Mouse (Mus musculus) C3H10T1/2 (cell line): ENCODE results near the gene Slc25a45. TPM values are rescaled to one million over a fixed set of nuclear protein-coding genes. Genes with fewer than 3 reads are reported as not detected.

Experiments used
- polyA plus RNA-seq, 2 experiments: library from polyadenylated mRNA; unstranded; fragments of >200 nt; fragmentation: generic; extraction: Trizol; gene quantifications; one replicate each; pipeline ENCODE4 v1.2.1; 2012; ENCODE audit warnings: missing spikeins in 2 of 2

The Slc25a45 gene
- 10 to 100 TPM in 1 of 2 experiments, 1 to 10 TPM in 1; 4.8 to 25.6 TPM for polyA plus RNA-seq

DNA sequence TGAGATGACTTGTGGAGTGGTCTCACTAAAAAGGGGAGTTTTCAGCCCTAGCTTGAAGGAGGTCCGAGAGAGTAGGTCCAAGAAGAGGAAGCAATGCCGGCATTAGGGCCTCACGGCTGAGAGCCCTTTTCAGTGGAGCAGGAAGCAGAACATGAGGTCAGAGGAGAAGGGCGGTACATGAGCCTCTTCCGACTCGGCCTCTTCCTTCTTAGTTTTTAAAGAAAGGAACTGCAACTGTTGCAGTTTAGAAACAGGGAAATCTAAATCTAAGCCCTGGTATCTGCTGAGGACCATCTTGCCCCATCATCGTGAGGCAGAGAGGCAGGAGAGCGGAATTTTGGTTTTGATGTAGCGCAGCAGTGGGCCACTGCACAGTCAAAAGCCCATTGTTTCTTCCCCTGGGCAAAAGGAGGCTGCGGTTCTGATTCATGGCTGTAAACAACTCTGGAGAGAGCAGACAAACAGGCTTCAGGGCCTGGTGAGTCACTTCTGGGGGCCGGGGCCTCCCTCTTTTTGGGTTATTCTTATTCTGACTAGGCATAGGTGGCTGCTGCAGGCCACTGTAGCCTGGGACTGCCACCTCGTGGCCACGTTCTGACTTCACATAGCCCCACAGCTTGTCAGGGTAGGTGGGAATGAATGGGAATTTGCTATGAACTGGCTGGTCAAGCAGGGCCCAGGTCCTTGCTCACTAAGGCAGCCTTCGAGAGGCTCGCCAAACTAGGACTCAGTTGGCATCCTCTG lies at the start of gene Slc25a45:
Gene Slc25a45 (plus strand): TSS at position 191 of the 744 bp plus-strand sequence.

DNA sequence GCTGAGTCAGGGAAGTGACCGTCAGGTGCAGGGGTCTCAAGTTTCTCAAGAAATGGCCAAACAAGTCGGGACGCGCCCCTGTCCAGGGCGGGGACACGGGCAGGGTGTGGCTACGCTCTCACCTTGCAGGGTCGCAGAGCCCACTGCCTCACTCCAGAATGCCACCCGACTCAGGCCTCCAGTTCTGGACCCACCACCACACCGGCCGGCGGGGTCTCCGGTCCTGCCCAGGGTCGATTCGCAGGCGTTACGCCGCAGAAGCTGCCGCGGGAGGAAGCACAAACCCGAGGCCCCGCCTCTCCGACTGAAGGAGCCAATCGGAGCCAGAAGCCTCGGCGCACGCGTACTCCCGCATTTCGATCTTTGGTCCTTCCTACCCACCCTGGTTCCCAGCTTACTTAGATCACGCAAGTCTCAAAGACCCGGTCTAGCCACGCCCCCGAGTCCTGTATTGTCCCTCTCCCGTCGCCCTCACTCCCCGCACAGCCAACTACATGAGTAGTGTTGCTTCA lies 2.6 kb upstream of the Slc25a45 start, which contains the start of gene Frmd8:
Gene Frmd8 (minus strand): TSS at position 306 of the 512 bp plus-strand sequence.

DNA sequence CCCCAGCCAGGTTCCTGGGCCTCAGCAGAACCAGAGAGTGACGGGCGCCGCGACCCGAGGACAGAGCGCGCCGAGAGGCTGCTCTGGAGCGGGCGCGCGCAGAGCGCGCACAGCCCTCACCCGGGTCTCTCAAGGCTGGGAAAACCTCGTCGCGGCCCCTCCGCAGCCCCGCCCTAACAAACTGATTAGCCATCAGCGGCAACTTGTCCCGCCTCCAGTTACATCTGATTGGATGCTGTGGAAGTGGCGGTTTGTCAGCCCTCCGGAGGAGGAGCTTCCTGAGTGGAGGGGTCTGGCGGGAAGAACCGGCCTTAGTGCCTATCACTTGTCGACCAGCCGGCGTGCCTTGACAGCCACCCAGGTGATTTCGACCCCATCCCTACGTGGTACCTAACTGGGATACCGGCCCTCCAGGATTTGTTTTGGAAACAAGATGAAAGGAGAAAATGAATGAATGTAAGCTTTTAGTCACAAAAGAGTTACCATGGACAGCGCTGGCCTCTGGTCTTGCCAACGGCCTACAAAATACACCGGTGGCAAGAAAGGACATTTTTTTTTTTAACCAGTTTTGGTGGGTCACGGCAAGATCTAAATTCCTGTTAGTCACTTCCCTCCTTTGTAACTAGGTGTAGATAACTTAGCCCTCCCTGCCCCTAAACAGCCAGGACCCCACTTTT lies 16.5 kb downstream of the Slc25a45 start, which contains the start of gene Tigd3:
Gene Tigd3 (minus strand): TSS at position 148 of the 677 bp plus-strand sequence.

DNA sequence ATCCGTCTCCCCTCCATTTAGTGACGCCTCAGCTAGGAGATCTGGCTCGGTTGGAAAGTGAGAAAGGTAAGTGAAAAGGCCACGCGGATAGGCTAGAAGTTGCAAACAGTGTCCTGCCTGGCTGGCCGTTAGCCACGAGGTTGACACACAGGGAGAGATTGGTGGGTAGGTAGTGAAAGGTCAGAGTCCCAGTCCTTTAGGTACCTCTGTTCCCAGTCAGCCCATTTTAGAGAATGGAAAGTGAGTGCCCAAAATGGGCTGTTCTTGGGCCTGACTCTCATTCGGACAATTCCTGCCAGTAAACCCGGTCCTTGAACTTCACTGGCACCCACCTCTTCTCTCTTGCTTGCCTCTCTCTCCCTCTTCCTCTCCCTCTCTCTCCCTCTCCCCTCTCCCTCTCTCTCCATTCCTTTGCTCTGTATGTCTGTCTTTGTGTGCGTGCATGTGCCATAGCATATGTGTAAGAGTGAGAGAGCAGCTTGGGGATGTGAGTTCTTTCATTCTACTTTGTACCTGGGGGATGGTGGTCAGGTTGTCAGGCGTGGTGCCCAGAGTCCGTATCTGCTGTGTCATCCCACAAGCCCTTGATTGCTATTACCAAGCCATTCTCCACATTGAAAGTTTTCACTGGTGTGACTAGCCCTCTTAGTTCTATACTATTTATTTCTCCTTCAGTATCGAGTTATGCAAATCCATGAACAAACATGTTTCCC lies 35.6 kb downstream of the Slc25a45 start, which contains the start of gene Dpf2:
Gene Dpf2 (minus strand): TSS at position 4 of the 713 bp plus-strand sequence.

DNA sequence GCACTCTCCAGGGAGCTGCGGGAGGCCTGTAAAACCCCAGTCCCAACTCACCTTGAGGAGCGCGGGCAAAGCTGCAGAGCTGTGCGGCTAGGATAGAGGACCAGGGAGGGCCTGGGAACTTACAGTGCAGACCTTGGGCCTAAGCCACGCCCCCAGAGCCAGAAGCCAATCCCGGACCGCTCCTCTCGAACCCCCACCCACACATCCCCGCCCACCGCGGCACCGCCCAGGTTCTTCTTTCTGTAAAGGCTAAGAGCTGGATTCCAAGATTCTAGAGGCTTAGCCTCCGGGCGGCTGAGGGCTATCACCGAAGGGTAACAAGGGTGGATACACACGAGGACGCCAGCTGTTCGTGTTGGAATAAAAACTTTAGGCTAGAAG lies 47.1 kb downstream of the Slc25a45 start, which contains the start of gene Cdc42ep2:
Gene Cdc42ep2 (minus strand): TSS at position 104 of the 381 bp plus-strand sequence.

Other genes with a start within 250 kb of the Slc25a45 start
- 10 to 100 TPM; 47.2 to 73.0 TPM for gene Rela, start 240.3 kb upstream of the Slc25a45 start, polyA plus RNA-seq
- 10 to 100 TPM; 21.0 to 36.8 TPM for gene Sipa1, start 214.1 kb upstream of the Slc25a45 start, polyA plus RNA-seq
- gene Map3k11, start 189.1 kb upstream of the Slc25a45 start, polyA plus RNA-seq: 10 to 100 TPM; 11.6 to 19.5 TPM
- 10 to 100 TPM; 16.2 to 56.0 TPM for gene Pcnx3, start 188.9 kb upstream of the Slc25a45 start, polyA plus RNA-seq
- gene Kcnk7, start 173.4 kb upstream of the Slc25a45 start, polyA plus RNA-seq: under 1 TPM; 0.02 to 0.18 TPM
- 10 to 100 TPM; 24.1 to 35.5 TPM for gene Ehbp1l1, start 151.5 kb upstream of the Slc25a45 start, polyA plus RNA-seq
- 100 to 1,000 TPM; 158 to 183 TPM for gene Fam89b, start 148.2 kb upstream of the Slc25a45 start, polyA plus RNA-seq
- gene Ltbp3, start 136.9 kb upstream of the Slc25a45 start, polyA plus RNA-seq: 100 to 1,000 TPM; 107 to 343 TPM
- 10 to 100 TPM; 46.7 to 81.2 TPM for gene Scyl1, start 106.4 kb upstream of the Slc25a45 start, polyA plus RNA-seq
- 10 to 100 TPM; 22.0 to 31.9 TPM for gene Frmd8, start 2.5 kb upstream of the Slc25a45 start, polyA plus RNA-seq
- gene Tigd3, start 16.3 kb downstream of the Slc25a45 start, polyA plus RNA-seq: 1 to 10 TPM in 1 of 2 experiments, under 1 TPM in 1; 0.46 to 1.5 TPM
- 10 to 100 TPM; 36.2 to 93.5 TPM for gene Dpf2, start 35.2 kb downstream of the Slc25a45 start, polyA plus RNA-seq
- 10 to 100 TPM; 28.5 to 39.7 TPM for gene Cdc42ep2, start 47.0 kb downstream of the Slc25a45 start, polyA plus RNA-seq
- gene Pola2, start 86.4 kb downstream of the Slc25a45 start, polyA plus RNA-seq: 10 to 100 TPM; 33.2 to 41.9 TPM
- gene Slc22a20, start 108.3 kb downstream of the Slc25a45 start, polyA plus RNA-seq: under 1 TPM in 1 of 2 experiments, not detected in 1; 0.05 TPM
- gene Capn1, start 138.1 kb downstream of the Slc25a45 start, polyA plus RNA-seq: 100 to 1,000 TPM in 1 of 2 experiments, 10 to 100 TPM in 1; 54.3 to 106 TPM
- 10 to 100 TPM in 1 of 2 experiments, 1 to 10 TPM in 1; 8.1 to 37.0 TPM for gene Syvn1, start 168.8 kb downstream of the Slc25a45 start, polyA plus RNA-seq
- gene Mrpl49, start 180.0 kb downstream of the Slc25a45 start, polyA plus RNA-seq: 10 to 100 TPM; 53.0 to 53.6 TPM
- 1,000 to 10,000 TPM; 3,123 to 6,609 TPM for gene Fau, start 180.0 kb downstream of the Slc25a45 start, polyA plus RNA-seq
- 10 to 100 TPM; 47.8 to 81.5 TPM for gene Znhit2, start 183.4 kb downstream of the Slc25a45 start, polyA plus RNA-seq
- 10 to 100 TPM; 13.4 to 34.1 TPM for gene Tm7sf2, start 190.6 kb downstream of the Slc25a45 start, polyA plus RNA-seq
- gene Vps51, start 199.4 kb downstream of the Slc25a45 start, polyA plus RNA-seq: 10 to 100 TPM; 86.8 to 98.3 TPM
- not detected for gene Tmem262, start 202.2 kb downstream of the Slc25a45 start, polyA plus RNA-seq
- gene Gm28374, start 204.4 kb downstream of the Slc25a45 start, polyA plus RNA-seq: 1 to 10 TPM in 1 of 2 experiments, under 1 TPM in 1; 0.12 to 1.5 TPM
- 100 to 1,000 TPM in 1 of 2 experiments, 10 to 100 TPM in 1; 97.2 to 129 TPM for gene Zfpl1, start 207.1 kb downstream of the Slc25a45 start, polyA plus RNA-seq
- gene Cdca5, start 207.2 kb downstream of the Slc25a45 start, polyA plus RNA-seq: 10 to 100 TPM; 22.1 to 36.7 TPM
- under 1 TPM; 0.25 to 0.46 TPM for gene AC131692.1, start 216.6 kb downstream of the Slc25a45 start, polyA plus RNA-seq
- gene Naaladl1, start 228.0 kb downstream of the Slc25a45 start, polyA plus RNA-seq: under 1 TPM; 0.07 to 0.28 TPM
- 10 to 100 TPM; 28.4 to 46.8 TPM for gene Sac3d1, start 240.8 kb downstream of the Slc25a45 start, polyA plus RNA-seq